Mouse (Mus musculus) kidney, adult 9 months (tissue): Measurements from ENCODE around the gene Hoxb4.
A peak's percentile ranks its signal among the peaks of the same experiment; 100 is the strongest.

Experiments used
- DNase-seq: peaks from one replicate; pipeline ENCODE4 v3.0.0; 2022

Gene Hoxb4

GRCm38 (mm10) chr11:96338957-96339855, 21.1 kb downstream of the Hoxb4 start:
- DNase-seq: no peak

- DNase-seq: peak; percentile 55
Observed at GRCm38 (mm10) chr11:96340698-96341365, 22.8 kb downstream of the Hoxb4 start.

- peak; percentile 73 for DNase-seq
Observed at GRCm38 (mm10) chr11:96341701-96342575, 23.9 kb downstream of the Hoxb4 start.

- DNase-seq: no peak
Observed at GRCm38 (mm10) chr11:96342576-96342930, 24.5 kb downstream of the Hoxb4 start.

- DNase-seq: peak; percentile 34
Observed at GRCm38 (mm10) chr11:96343206-96343745, 25.2 kb downstream of the Hoxb4 start.

GRCm38 (mm10) chr11:96344061-96344877, 26.2 kb downstream of the Hoxb4 start:
- peak; percentile 49 for DNase-seq

- DNase-seq: no peak
Observed at GRCm38 (mm10) chr11:96344878-96345159, 26.8 kb downstream of the Hoxb4 start.

GRCm38 (mm10) chr11:96345220-96345892, 27.3 kb downstream of the Hoxb4 start:
- peak; percentile 50 for DNase-seq

GRCm38 (mm10) chr11:96345893-96346806, 28.1 kb downstream of the Hoxb4 start:
- DNase-seq: peak; percentile 75

- DNase-seq: peak; percentile 68
Observed at GRCm38 (mm10) chr11:96346916-96347520, 29.0 kb downstream of the Hoxb4 start.

- DNase-seq: no peak
Observed at GRCm38 (mm10) chr11:96347717-96348116, 29.6 kb downstream of the Hoxb4 start.

- peak; percentile 89 for DNase-seq
Observed at GRCm38 (mm10) chr11:96348141-96348928, 30.3 kb downstream of the Hoxb4 start.

GRCm38 (mm10) chr11:96348988-96349387, 30.9 kb downstream of the Hoxb4 start:
- no peak for DNase-seq

- peak; percentile 68 for DNase-seq
Observed at GRCm38 (mm10) chr11:96349491-96350340, 31.6 kb downstream of the Hoxb4 start.

- DNase-seq: no peak
Observed at GRCm38 (mm10) chr11:96350341-96350624, 32.2 kb downstream of the Hoxb4 start, which contains the start of gene Hoxb2. TSS of gene Hoxb2 (plus strand) at chr11:96350525.

- DNase-seq: no peak
Observed at GRCm38 (mm10) chr11:96350791-96351190, 32.7 kb downstream of the Hoxb4 start.

GRCm38 (mm10) chr11:96351312-96351711, 33.2 kb downstream of the Hoxb4 start:
- peak; percentile 76 for DNase-seq

- DNase-seq: peak; percentile 85
Observed at GRCm38 (mm10) chr11:96351831-96352230, 33.8 kb downstream of the Hoxb4 start.
